Mouse (Mus musculus) stomach, embryonic 14.5 days (tissue): ENCODE measurements around the gene Ppfia3. TPM values are rescaled to one million over a fixed set of nuclear protein-coding genes. Genes with fewer than 3 reads are reported as not detected.
"Not testable (repeated sequence)": the region's sequence is repeated elsewhere in the genome, so short reads cannot be mapped to it uniquely, and the experiment has no call there.

ENCODE experiments used
- ATAC-seq: fragments of 200-750 bp; cut with Nextera tagmentation; 2 replicates; pipeline ENCODE4 v1.8.0; 2017; ENCODE audit warnings: low read depth, moderate TSS enrichment; ENCODE audit not compliant: insufficient number of reproducible peaks, insufficient read depth, low FRiP score
- H3K27ac ChIP-seq: fragments of 300-500 bp; sonication (generic); 2 replicates; pipeline ENCODE4 v1.5.1; 2014; ENCODE audit warnings: mild to moderate bottlenecking, low read length, moderate library complexity, mixed read lengths
- H3K27me3 ChIP-seq: fragments of 300-500 bp; sonication (generic); 2 replicates; pipeline ENCODE4 v1.6.1; 2014; ENCODE audit warnings: low read length, control low read depth, mixed read lengths; ENCODE audit not compliant: control insufficient read depth, insufficient read depth
- H3K36me3 ChIP-seq: fragments of 300-500 bp; sonication (generic); 2 replicates; pipeline ENCODE4 v1.6.1; 2014; ENCODE audit warnings: mild to moderate bottlenecking, control low read depth, low read length, moderate library complexity, mixed read lengths; ENCODE audit not compliant: control insufficient read depth, insufficient read depth
- H3K4me1 ChIP-seq: fragments of 300-500 bp; sonication (generic); 2 replicates; pipeline ENCODE4 v1.6.1; 2014; ENCODE audit warnings: low read length, control low read depth, mixed read lengths; ENCODE audit not compliant: control insufficient read depth, insufficient read depth
- H3K4me2 ChIP-seq: fragments of 300-500 bp; sonication (generic); replicated peaks from 2 replicates; pipeline ENCODE4 v1.6.1; 2014; ENCODE audit warnings: low read depth, low read length, control low read depth
- H3K4me3 ChIP-seq: fragments of 300-500 bp; sonication (generic); 2 replicates; pipeline ENCODE4 v1.5.1; 2014; ENCODE audit warnings: low read depth, low read length, control low read depth
- H3K9ac ChIP-seq: fragments of 300-500 bp; sonication (generic); replicated peaks from 2 replicates; pipeline ENCODE4 v1.6.1; 2014; ENCODE audit warnings: low read depth, mild to moderate bottlenecking, control low read depth, low read length, moderate library complexity, mixed read lengths
- H3K9me3 ChIP-seq: fragments of 300-500 bp; sonication (generic); 2 replicates; pipeline ENCODE4 v1.6.1; 2016; ENCODE audit warnings: low read depth, low read length, control low read depth; ENCODE audit not compliant: control insufficient read depth
- WGBS: fragments of 180-500 bp; shearing (Covaris S2); extraction: QIAGEN DNeasy Blood & Tissue Kit; methylation state at CpG from one replicate; pipeline ENCODE4 v1.1.7; 2014; 5-methylcytosine and 5-hydroxymethylcytosine counted together
- polyA plus RNA-seq: library from polyadenylated mRNA; unstranded; fragments of >200 nt; fragmentation: Nextera tagmentation; extraction: Ambion mirVana; gene quantifications from 2 replicates; pipeline ENCODE4 v1.2.1, GENCODE M21; 2014

The Ppfia3 gene
- polyA plus RNA-seq, 1 experiment from 2014 or later = 6.1 TPM

- H3K27ac ChIP-seq = no peak overlapping the region
- peaks cover 9% of the 10 kb centered on the region for H3K36me3 ChIP-seq
- H3K27me3 ChIP-seq = no peaks in the 10 kb centered on the region
- H3K4me2 ChIP-seq = no peak overlapping the region
- H3K4me3 ChIP-seq = no peak overlapping the region
- peaks cover 16% of the 10 kb centered on the region for H3K4me1 ChIP-seq
- no peaks in the 10 kb centered on the region for H3K9me3 ChIP-seq
- ATAC-seq = no peak
- H3K9ac ChIP-seq = no peak overlapping the region
- WGBS = 82% methylated on average over 2 of the region's 2 CpGs
Measured at GRCm38 (mm10) chr7:45396787-45397186, 30.0 kb upstream of the Ppfia3 start.

GRCm38 (mm10) chr7:45396337-45396775 is 29.5 kb upstream of the Ppfia3 start:
- not testable (repeated sequence) for H3K27ac ChIP-seq, H3K9me3 ChIP-seq, H3K9ac ChIP-seq, H3K27me3 ChIP-seq
- peaks cover 16% of the 10 kb centered on the region for H3K4me1 ChIP-seq
- 9% methylated on average over 3 of the region's 3 CpGs for WGBS
- peak; percentile 33; the same call in 1 of the 2 replicates for ATAC-seq
- peak overlapping the region; percentile 77 for H3K4me3 ChIP-seq
- H3K4me2 ChIP-seq = peak overlapping the region; percentile 49
- H3K36me3 ChIP-seq = peaks cover 13% of the 10 kb centered on the region

- ATAC-seq = peak; percentile 98
- peak within 1 kb of the TSS; percentile 77 for H3K4me3 ChIP-seq
- H3K36me3 ChIP-seq = peaks cover 18% of the 10 kb centered on the region
- H3K9me3 ChIP-seq = no peaks in the 10 kb centered on the region
- WGBS = under 1% methylated on average over 60 of the region's 60 CpGs
- no peaks in the 10 kb centered on the region for H3K27me3 ChIP-seq
- peak within 1 kb of the TSS; percentile 99 for H3K4me2 ChIP-seq
- H3K4me1 ChIP-seq = peaks cover 16% of the 10 kb centered on the region
- H3K27ac ChIP-seq = peak within 1 kb of the TSS; percentile 98
- peak within 1 kb of the TSS; percentile 87 for H3K9ac ChIP-seq
Measured at GRCm38 (mm10) chr7:45395578-45396336, 28.9 kb upstream of the Ppfia3 start, which contains the start of gene Snrnp70. Gene Snrnp70, minus strand, starts transcription at chr7:45395742.

- H3K4me1 ChIP-seq = peaks cover 16% of the 10 kb centered on the region
- ATAC-seq = peak; percentile 79
- peak overlapping the region; percentile 77 for H3K4me3 ChIP-seq
- H3K9me3 ChIP-seq = no peaks in the 10 kb centered on the region
- H3K27me3 ChIP-seq = no peaks in the 10 kb centered on the region
- peak overlapping the region; percentile 99 for H3K4me2 ChIP-seq
- H3K36me3 ChIP-seq = peaks cover 24% of the 10 kb centered on the region
- WGBS = 0% methylated on average over 17 of the region's 20 CpGs
- peak overlapping the region; percentile 87 for H3K9ac ChIP-seq
- peak overlapping the region; percentile 98 for H3K27ac ChIP-seq
Measured at GRCm38 (mm10) chr7:45395129-45395541, 28.3 kb upstream of the Ppfia3 start.

- no peak for ATAC-seq
- Histone ChIP-seq H3K4me2 (no peak overlapping the region), H3K9me3 (no peaks in the 10 kb centered on the region), H3K27ac (no peak overlapping the region), H3K4me3 (no peak overlapping the region), H3K9ac (no peak overlapping the region), H3K4me1 (no peaks in the 10 kb centered on the region), H3K27me3 (no peaks in the 10 kb centered on the region), H3K36me3 (peaks cover 97% of the 10 kb centered on the region)
- WGBS = 88% methylated on average over 3 of the region's 3 CpGs
Measured at GRCm38 (mm10) chr7:45386077-45386476, 19.3 kb upstream of the Ppfia3 start.

GRCm38 (mm10) chr7:45376057-45376456 is 9.2 kb upstream of the Ppfia3 start:
- no peaks in the 10 kb centered on the region for H3K27me3 ChIP-seq
- H3K9ac ChIP-seq = no peak overlapping the region
- H3K4me3 ChIP-seq = no peak overlapping the region
- H3K36me3 ChIP-seq = peaks cover 63% of the 10 kb centered on the region
- no peaks in the 10 kb centered on the region; the same call in 1 of the 2 replicates for H3K4me1 ChIP-seq
- no peak overlapping the region for H3K4me2 ChIP-seq
- WGBS = 88% methylated on average over 1 of the region's 1 CpGs
- no peak overlapping the region for H3K27ac ChIP-seq
- ATAC-seq = no peak
- no peaks in the 10 kb centered on the region for H3K9me3 ChIP-seq

- WGBS = 91% methylated on average over 8 of the region's 8 CpGs
- Histone ChIP-seq H3K4me3 (no peak overlapping the region), H3K4me2 (no peak overlapping the region), H3K4me1 (peaks cover 3% of the 10 kb centered on the region; the same call in 1 of the 2 replicates), H3K27ac (no peak overlapping the region), H3K36me3 (peaks cover 49% of the 10 kb centered on the region), H3K27me3 (0 out of 2 replicates have a peak, but pooled peaks cover 3% of the 10 kb centered on the region), H3K9ac (no peak overlapping the region), H3K9me3 (no peaks in the 10 kb centered on the region)
- ATAC-seq = no peak
Measured at GRCm38 (mm10) chr7:45374620-45375019, 7.8 kb upstream of the Ppfia3 start.

- 75% methylated on average over 5 of the region's 5 CpGs for WGBS
Measured at GRCm38 (mm10) chr7:45372371-45372770, 5.6 kb upstream of the Ppfia3 start.

More at GRCm38 (mm10) chr7:45372371-45372770, 5.6 kb upstream of the Ppfia3 start:
- Histone ChIP-seq H3K9me3 (no peaks in the 10 kb centered on the region), H3K9ac (no peak overlapping the region), H3K27me3 (peaks cover 13% of the 10 kb centered on the region; the same call in 1 of the 2 replicates), H3K4me3 (no peak overlapping the region), H3K4me2 (no peak overlapping the region), H3K27ac (no peak overlapping the region), H3K4me1 (peaks cover 5% of the 10 kb centered on the region; the same call in 1 of the 2 replicates), H3K36me3 (peaks cover 29% of the 10 kb centered on the region)
- ATAC-seq = no peak
